Mouse (Mus musculus): ENCODE measurements around the gene Ccdc33. TPM values are rescaled to one million over a fixed set of nuclear protein-coding genes. Genes with fewer than 3 reads are reported as not detected.

Gene Ccdc33
- total RNA-seq (2021), result not detected in 2 replicates
- long read RNA-seq, experiment 1, result 0 reads
- long read RNA-seq, experiment 2, partial matches to known transcripts, result 0 of 1 reads
- long read RNA-seq, experiment 2, other reads (novel, unspliced or antisense), result 1 of 1 reads

GRCm38 (mm10) chr9:58118671-58119070, at the start of gene Ccdc33:
Ccdc33 (minus strand) TSS chr9:58118823.
- DNase-seq, result no peak

DNA sequence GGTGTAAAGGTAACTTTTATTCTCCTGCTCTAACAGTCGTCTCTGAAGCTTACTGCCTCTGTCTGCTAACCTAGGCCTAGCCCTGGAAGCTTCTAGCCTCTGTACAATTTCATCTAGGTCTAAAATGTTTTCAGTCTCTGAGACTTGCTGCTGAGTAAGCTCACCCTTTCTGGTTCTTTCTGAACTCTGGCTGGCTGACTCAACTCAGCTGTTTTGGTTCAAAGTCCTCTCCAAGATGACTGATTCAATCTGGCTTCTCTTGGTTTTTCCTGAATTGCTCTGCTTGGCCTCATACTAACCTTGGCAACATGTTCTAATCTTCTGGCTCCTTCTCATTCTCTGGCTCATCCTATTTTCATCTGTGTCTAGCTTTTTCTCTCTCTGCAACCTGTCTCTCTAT, 47.2 kb upstream of the Ccdc33 start:
- no peak for DNase-seq

DNA sequence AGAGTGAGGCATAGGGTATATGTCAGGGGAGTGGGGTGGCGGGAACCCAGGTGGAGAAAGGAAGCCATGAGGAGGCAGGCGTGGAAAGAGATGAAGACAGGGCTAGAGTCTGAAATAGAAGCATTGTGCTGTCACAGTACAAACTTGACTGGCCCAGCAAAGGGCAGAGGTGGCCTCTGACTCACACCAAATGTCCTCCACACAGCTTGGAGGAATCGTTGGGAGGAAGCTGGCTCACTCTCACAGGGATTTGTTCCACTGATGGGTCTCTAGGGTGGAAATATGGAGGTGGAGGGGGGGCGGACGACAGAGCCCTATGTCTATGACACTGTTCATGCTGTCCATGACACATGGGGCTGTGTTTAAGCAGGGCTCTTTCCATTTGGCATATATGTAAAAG, 44.5 kb upstream of the Ccdc33 start:
- peak; percentile 58 for DNase-seq

- DNase-seq, result no peak
Measured at GRCm38 (mm10) chr9:58162173-58162572, 43.5 kb upstream of the Ccdc33 start.

- DNase-seq, result no peak
Measured at GRCm38 (mm10) chr9:58160315-58160714, 41.7 kb upstream of the Ccdc33 start.

DNA sequence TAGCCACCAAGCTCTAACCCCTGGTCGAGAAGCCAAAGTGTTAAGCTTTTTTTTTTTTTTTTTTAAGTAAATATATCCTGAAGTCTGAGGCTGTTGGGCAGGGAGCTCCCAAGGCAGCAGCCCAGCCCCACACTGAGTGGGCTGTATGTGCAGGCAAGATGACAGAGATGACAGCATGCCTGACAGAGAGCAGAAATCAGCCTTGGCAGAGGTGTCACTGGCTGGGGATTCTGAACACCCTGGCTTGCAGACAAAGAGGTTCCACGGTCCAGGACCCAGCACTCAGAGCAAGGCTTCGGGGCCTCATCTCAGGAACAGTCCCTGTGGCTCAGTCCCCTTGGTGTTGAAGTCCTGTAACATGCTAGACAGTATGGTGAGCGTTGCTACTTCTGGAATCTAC, 41.2 kb upstream of the Ccdc33 start:
- DNase-seq, result no peak

- DNase-seq, result peak; percentile 20
Measured at GRCm38 (mm10) chr9:58158541-58159311, 40.1 kb upstream of the Ccdc33 start.

DNA sequence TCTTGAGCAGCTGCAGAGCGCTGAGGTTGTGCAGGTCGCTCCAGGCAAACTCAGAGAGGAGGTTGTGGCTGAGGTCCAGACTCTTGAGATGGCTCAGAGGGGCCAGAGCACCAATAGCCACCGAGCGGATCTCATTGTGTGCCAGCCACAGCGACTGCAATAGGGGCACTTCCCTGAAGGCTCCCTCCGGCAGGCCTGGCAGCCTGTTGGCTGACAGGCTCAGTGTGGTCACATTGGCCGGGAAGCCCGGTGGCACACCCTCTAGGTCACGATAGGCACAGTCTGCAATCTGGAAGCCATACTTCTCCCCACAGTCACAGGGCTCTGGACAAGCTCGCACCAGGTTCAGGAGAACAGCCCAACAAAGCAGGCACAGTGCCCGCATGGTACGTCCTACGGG, 39.2 kb upstream of the Ccdc33 start:
- no peak for DNase-seq

DNA sequence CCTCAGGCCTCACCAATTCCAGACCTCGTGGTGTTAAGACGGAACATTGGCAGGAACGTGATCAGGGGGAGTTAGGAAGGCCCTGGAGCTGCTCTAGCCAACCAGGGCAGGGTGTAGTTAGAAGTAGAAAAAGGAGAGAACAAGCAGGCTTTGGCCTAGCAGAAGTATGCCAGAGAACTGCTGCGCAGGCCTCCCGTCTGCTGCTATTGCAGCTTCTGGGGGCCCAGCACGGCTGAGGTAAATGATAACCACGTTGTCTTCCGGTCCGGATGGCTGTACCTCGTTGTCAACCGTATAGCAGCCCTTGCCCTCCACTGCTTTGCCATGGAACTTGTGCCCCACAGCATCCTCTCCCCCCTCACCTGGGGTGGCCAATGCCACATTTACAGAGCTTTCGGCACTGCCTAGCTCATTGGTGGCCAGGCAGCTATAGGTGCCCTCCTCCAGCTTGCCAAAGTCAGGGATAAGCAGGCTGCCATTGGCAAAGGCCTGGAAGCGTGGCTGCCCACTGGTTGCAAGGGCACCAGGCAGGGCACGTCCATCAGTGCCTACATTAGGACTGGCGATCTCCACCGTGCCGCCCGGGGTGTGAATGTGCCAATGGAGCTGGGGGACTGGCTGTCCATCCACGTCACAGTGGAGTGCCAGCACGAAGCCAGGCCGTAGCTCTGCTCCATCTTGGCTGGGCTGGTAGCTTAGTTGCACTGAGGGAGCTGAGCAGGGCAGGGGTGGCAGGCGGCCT, 38.4 kb upstream of the Ccdc33 start:
- DNase-seq, result no peak

DNA sequence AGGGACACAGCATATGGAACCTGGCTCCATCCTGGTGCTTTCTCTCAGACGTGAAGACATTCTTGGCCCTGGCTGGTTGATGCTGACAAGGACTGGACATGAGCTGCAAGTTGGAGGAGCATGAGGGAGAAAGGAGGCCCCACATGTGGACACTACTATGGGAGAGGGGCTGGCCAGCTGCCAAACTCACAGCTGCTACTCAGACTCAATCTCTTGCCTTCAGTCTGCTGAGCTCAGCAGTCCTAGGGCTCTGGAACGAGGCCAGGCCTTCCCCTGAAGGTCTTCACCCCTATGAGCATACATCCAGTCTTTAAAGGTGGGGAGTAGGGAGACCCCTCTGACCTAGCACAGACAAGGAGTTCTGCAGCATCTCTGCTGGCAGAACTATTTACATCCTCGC, 36.7 kb upstream of the Ccdc33 start:
- peak; percentile 53 for DNase-seq

DNA sequence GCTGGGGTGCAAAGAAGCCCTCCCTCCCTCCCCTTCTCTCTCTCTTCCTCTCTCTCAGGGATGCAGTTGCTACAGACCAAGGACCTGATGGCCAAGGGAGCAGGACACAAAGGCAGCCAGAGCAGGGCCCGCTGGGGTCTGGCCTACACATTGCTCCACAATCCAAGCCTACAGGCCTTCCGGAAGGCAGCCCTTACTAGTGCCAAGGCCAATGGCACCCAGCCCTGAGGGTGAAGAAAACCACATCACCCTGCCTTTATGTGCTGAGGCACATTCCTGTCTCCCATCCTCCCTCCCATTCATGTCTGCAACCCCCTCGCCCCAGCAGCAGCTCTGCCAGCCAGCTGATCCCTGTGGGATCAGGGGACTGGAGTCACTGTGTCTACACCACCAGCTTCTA, 34.5 kb upstream of the Ccdc33 start:
- DNase-seq, result peak; percentile 40

DNA sequence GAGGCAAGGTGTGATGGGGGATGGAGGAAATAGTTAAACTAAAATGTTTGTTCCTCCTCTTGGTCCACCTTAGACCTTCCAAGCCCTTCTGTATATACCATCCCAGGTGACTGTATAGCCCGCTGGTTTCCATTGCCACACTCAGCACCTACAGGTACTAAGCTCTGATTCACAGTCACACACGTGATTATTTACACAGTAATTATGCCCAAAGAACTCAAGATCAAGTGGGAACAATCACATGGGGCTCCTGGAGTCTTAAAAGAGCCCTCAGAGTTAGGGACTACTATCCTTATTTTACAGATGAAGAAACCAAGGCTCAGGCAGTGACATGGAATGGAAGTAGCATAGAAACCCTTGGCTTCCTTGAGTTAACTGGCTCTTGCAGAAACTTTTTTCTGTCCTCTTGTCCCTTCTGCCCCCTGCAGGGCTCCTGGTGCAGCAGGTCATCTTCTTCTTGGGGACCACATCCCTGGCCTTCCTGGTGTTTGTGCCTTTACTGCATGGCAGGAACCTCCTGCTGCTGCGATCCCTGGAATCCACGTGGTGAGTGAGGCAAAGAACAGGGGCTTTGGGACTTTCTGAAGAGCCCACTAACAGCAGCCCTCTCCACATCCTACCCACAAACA, 32.2 kb upstream of the Ccdc33 start:
- peak; percentile 22 for DNase-seq

GRCm38 (mm10) chr9:58148806-58149205, 30.2 kb upstream of the Ccdc33 start:
- peak; percentile 54 for DNase-seq

DNA sequence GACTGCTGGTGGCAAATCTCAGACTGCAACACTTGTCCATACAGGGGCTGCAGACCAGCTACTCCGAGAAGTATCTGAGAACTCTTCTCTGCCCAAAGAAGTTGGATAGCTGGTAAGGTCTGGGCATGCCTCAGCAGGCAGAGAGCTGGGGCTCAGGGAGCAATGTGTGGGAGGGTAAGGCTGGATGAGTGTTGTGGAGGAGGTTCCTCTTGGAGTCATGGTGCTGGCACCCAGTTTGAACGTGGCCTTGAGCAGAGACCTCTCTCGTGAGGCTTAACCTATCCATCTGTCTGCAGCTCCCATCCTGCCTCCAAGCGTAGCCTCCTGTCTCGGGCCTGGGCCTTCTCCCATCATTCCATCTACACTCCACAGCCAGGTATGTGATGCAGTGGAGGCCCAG, 26.8 kb upstream of the Ccdc33 start:
- DNase-seq, result no peak

DNA sequence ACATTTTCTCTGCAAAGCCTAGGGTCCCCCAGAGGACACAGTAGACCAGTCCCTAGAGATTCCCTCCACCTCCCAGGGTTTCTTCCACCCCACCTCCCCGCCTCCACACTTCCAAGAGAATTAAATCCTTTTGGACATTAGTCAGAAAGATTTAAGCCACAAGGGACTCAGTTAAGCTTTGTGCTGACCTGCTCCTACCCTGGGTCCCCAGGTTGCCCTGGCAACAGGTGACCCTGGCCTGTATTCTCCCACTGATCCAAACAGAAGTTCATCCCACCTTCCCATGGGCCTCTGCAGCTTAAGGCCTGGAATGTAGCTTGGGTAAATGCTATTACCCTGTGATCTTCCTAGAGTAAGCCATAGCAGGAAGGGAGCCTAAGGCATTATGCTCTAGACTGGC, 26.0 kb upstream of the Ccdc33 start:
- no peak for DNase-seq

- DNase-seq, result no peak
Measured at GRCm38 (mm10) chr9:58143419-58143818, 24.8 kb upstream of the Ccdc33 start.

- DNase-seq, result peak; percentile 61
Measured at GRCm38 (mm10) chr9:58139947-58140346, 21.3 kb upstream of the Ccdc33 start.

DNA sequence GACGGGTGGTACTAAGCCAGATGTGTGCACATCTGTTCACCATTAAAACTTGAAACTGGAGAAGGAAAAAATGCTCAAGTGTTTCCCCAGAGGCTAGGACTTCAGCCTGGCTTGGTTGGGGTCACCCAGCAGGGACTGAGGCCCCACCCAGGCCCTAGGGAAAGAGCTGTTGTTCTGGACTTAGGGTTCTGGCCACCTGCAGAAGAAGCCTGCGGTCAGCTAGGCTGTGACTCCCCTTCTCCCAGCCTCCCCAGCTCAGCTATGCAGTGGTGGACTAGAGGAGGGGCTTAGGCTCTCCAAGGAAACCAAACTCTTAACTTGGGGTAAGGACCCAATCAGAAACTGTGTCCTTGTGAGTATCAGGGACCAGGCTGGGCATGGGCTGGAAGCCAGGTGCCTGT, 17.3 kb upstream of the Ccdc33 start:
- no peak for DNase-seq

DNA sequence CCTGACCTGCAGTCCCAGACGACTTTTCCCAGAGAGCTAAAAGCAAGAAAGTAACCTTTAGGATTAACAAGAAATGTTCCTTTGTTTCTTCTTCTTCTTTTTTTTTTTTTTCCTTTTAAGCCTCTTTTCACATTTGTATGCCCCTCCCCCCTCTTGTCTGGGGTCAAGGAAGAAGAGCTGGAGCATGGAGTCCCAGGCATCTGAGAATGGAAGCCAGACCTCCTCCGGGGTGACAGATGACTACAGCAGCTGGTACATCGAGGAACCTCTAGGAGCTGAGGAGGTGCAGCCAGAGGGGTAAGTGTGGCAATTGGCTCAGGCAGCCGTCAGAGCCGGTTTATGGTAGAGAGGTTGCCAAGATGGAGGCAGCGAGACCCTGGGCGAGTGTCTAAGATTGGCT, 16.3 kb upstream of the Ccdc33 start:
- DNase-seq, result no peak

GRCm38 (mm10) chr9:58133893-58134884, 15.6 kb upstream of the Ccdc33 start:
- no peak for DNase-seq

- no peak for DNase-seq
Measured at GRCm38 (mm10) chr9:58131735-58132134, 13.1 kb upstream of the Ccdc33 start.

DNA sequence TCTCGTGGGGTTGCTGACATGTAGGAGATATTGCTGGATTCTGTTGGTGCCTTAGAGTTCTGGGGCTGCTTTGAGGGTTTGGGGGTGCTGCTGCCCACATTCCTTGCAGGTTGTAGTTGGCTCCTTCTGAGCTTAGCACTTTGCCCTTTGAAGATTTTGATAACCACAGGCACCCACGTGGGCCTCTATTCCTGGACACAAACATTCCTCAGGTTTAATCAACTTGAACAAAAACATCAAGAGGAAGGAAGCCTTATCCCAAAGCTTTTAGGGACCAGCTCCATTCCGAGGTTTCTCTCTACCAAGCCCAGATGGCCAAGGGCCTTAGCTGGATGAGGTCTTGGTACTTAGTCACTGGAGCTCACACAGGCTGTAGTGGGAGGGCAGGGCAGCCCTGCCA, 12.3 kb upstream of the Ccdc33 start:
- DNase-seq, result no peak
